In the genomic region with DNA sequence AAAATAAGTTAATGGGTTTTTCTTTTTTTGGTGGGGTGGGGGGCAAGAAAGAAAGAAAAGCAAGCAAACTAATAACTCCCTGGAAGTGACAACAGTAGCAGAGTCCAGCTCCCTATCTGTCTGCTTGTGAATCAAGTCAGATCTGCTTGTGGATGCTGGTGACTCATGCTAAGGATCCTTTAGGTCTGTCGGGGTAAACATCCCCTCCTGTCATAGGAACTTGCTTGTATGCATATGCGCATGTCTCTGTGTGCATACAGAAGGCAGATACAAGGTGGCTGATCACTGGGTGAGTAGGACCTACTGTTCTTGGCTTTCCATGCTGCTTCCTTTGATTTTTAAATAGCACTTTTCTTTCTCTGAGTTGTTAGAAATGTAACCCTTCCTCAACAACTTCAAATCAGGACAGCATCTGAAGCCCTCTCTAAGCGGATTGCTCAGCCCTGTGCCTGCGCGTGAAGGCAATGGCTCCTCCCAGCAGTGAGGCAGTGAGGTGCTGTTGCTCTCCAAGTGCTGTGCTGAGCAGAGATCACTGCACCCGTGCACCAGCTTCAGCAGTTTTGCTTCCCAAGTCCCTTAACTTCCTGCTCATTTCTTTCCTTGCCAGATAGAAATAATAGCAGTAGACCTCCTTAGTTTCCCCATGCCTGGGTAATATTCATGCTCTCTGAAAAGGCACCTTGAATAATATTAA, we compare ENCODE assay signal across 14 mouse cellular contexts.
DNase-seq lines count a peak whose midpoint lies in the region; ATAC-seq and TF ChIP-seq lines count a peak whose summit lies in the region.
"Had no signal": no experiment of that assay in that cellular context is flagged by ENCODE, and none has a peak within 500 bp of the region (broad histone marks: within the 10 kb centered on the region; RNA-seq: fewer than 3 reads in every experiment).

No protein-coding gene starts in this region.

- H3K4me1 ChIP-seq in forebrain, embryonic 14.5 days (ENCODE audit: control insufficient read depth, insufficient read depth, low read length), result peaks cover 8% of the 10 kb centered on the region; the same call in 1 of the 2 replicates
- no peaks in the 10 kb centered on the region for H3K4me1 ChIP-seq in forebrain, embryonic 11.5 days (replicated peaks; ENCODE audit: control insufficient read depth, insufficient read depth, low read length)
- peaks cover 30% of the 10 kb centered on the region for H3K4me1 ChIP-seq in hindbrain, embryonic 16.5 days (ENCODE audit: control insufficient read depth, insufficient read depth, low read depth, low read length)
- H3K4me1 ChIP-seq: liver, embryonic 12.5 days had no signal

- H3K4me2 ChIP-seq in forebrain, embryonic 14.5 days (ENCODE audit: low read length), result no peak overlapping the region
- H3K4me2 ChIP-seq in forebrain, embryonic 11.5 days (ENCODE audit: low read depth, low read length, severe bottlenecking), result no peak overlapping the region
- H3K4me2 ChIP-seq in hindbrain, embryonic 16.5 days (ENCODE audit: low read length), result no peak overlapping the region
- H3K4me2 ChIP-seq: liver, embryonic 12.5 days had no signal

- no peak for TF ChIP-seq POLR2A in brain, embryonic 14.5 days (IDR thresholded peaks at IDR 0.05; ENCODE audit: borderline replicate concordance, extremely low read depth, insufficient read depth, insufficient read length, poor library complexity, severe bottlenecking)

- H3K36me3 ChIP-seq in forebrain, embryonic 14.5 days (ENCODE audit: control insufficient read depth, insufficient read depth, low read length), result no peaks in the 10 kb centered on the region
- no peaks in the 10 kb centered on the region for H3K36me3 ChIP-seq in forebrain, embryonic 11.5 days (ENCODE audit: control insufficient read depth, insufficient read depth, low read length)
- no peaks in the 10 kb centered on the region for H3K36me3 ChIP-seq in hindbrain, embryonic 16.5 days (ENCODE audit: control insufficient read depth, insufficient read depth, low read length)
- H3K36me3 ChIP-seq: liver, embryonic 12.5 days had no signal

- DNase-seq in forebrain, embryonic 14.5 days (ENCODE audit: low spot score), result no peak
- no peak for DNase-seq in forebrain, embryonic 11.5 days (ENCODE audit: low spot score)
- DNase-seq in layer of hippocampus, adult 2 months (ENCODE audit: low spot score in 2 of 2), result no peak
- DNase-seq in layer of hippocampus, postnatal 36 days, result no peak
- DNase-seq in brain, embryonic 14.5 days (ENCODE audit: low read depth), result peak; percentile 55
- no peak for DNase-seq in left cerebral cortex, postnatal 36 days (ENCODE audit: low spot score in 2 of 2)
- no peak for DNase-seq in gastrocnemius, postnatal 14 days
- DNase-seq: gastrocnemius, postnatal 25 days; kidney, adult 9 months; lung, postnatal 36 days; thymus, postnatal 25 days had no signal

- no peak overlapping the region for H3K4me3 ChIP-seq in forebrain, embryonic 14.5 days (ENCODE audit: low read depth, low read length)
- no peak overlapping the region for H3K4me3 ChIP-seq in forebrain, embryonic 11.5 days (ENCODE audit: low read depth, low read length)
- H3K4me3 ChIP-seq in layer of hippocampus, adult 2 months, result no peak overlapping the region
- H3K4me3 ChIP-seq in hindbrain, embryonic 16.5 days (ENCODE audit: low read length), result no peak overlapping the region
- H3K4me3 ChIP-seq: liver, embryonic 12.5 days; myocyte had no signal

- intact Hi-C loops in left cerebral cortex, postnatal 36 days (cut with DNase I), result no loop called here
- intact Hi-C loops in gastrocnemius, postnatal 14 days (cut with DNase I; ENCODE audit: low total_unique reads), result no loop called here

- H3K27ac ChIP-seq in forebrain, embryonic 14.5 days (ENCODE audit: low read depth, low read length), result peak overlapping the region; percentile 33; the same call in 1 of the 2 replicates
- H3K27ac ChIP-seq in forebrain, embryonic 11.5 days (ENCODE audit: low read depth, low read length), result no peak overlapping the region
- peak overlapping the region; percentile 70 for H3K27ac ChIP-seq in layer of hippocampus, adult 2 months
- H3K27ac ChIP-seq in hindbrain, embryonic 16.5 days (ENCODE audit: low read depth, low read length), result peak overlapping the region; percentile 36
- H3K27ac ChIP-seq: liver, embryonic 12.5 days had no signal

- no peaks in the 10 kb centered on the region for H3K27me3 ChIP-seq in forebrain, embryonic 14.5 days (replicated peaks; ENCODE audit: control insufficient read depth, insufficient read depth, low read length)
- no peaks in the 10 kb centered on the region for H3K27me3 ChIP-seq in forebrain, embryonic 11.5 days (ENCODE audit: control insufficient read depth, insufficient read depth, low read length)
- H3K27me3 ChIP-seq in hindbrain, embryonic 16.5 days (replicated peaks; ENCODE audit: control insufficient read depth, insufficient read depth, low read length), result no peaks in the 10 kb centered on the region
- H3K27me3 ChIP-seq: liver, embryonic 12.5 days had no signal

- no peak for TF ChIP-seq CTCF in layer of hippocampus, adult 2 months (conservative IDR thresholded peaks at IDR 0.05)
- no peak for TF ChIP-seq CTCF in brain, embryonic 14.5 days (IDR thresholded peaks at IDR 0.05; ENCODE audit: borderline replicate concordance, extremely low read depth, insufficient read depth, insufficient read length)

- 43% methylated on average over 6 of the region's 6 CpGs for WGBS in forebrain, embryonic 14.5 days
- 44% methylated on average over 6 of the region's 6 CpGs for WGBS in forebrain, embryonic 11.5 days
- WGBS in hindbrain, embryonic 16.5 days, result 36% methylated on average over 6 of the region's 6 CpGs

- H3K9me3 ChIP-seq in forebrain, embryonic 14.5 days (replicated peaks; ENCODE audit: control insufficient read depth, low read length), result no peaks in the 10 kb centered on the region
- no peaks in the 10 kb centered on the region for H3K9me3 ChIP-seq in forebrain, embryonic 11.5 days (ENCODE audit: control insufficient read depth, low read length)
- H3K9me3 ChIP-seq in hindbrain, embryonic 16.5 days (ENCODE audit: control insufficient read depth, low read length), result no peaks in the 10 kb centered on the region
- H3K9me3 ChIP-seq: liver, embryonic 12.5 days had no signal

- H3K9ac ChIP-seq in forebrain, embryonic 14.5 days (ENCODE audit: low read length), result no peak overlapping the region
- no peak overlapping the region for H3K9ac ChIP-seq in forebrain, embryonic 11.5 days (ENCODE audit: low read length)
- no peak overlapping the region for H3K9ac ChIP-seq in hindbrain, embryonic 16.5 days (ENCODE audit: low read depth, low read length)
- H3K9ac ChIP-seq: liver, embryonic 12.5 days had no signal

- ATAC-seq in forebrain, embryonic 14.5 days, result peak; percentile 61; the same call in 1 of the 2 replicates
- ATAC-seq in forebrain, embryonic 11.5 days (replicated peaks; ENCODE audit: low FRiP score), result no peak
- ATAC-seq in hindbrain, embryonic 16.5 days, result peak; percentile 51; the same call in 1 of the 2 replicates
- ATAC-seq: liver, embryonic 12.5 days had no signal
